Mouse (Mus musculus): ENCODE measurements around the gene Epor. TPM values are rescaled to one million over a fixed set of nuclear protein-coding genes. Genes with fewer than 3 reads are reported as not detected.
A peak's percentile ranks its signal among the peaks of the same experiment; 100 is the strongest.

Epor gene
- polyA plus RNA-seq, 2 experiments = 82.6 to 146 TPM

DNA sequence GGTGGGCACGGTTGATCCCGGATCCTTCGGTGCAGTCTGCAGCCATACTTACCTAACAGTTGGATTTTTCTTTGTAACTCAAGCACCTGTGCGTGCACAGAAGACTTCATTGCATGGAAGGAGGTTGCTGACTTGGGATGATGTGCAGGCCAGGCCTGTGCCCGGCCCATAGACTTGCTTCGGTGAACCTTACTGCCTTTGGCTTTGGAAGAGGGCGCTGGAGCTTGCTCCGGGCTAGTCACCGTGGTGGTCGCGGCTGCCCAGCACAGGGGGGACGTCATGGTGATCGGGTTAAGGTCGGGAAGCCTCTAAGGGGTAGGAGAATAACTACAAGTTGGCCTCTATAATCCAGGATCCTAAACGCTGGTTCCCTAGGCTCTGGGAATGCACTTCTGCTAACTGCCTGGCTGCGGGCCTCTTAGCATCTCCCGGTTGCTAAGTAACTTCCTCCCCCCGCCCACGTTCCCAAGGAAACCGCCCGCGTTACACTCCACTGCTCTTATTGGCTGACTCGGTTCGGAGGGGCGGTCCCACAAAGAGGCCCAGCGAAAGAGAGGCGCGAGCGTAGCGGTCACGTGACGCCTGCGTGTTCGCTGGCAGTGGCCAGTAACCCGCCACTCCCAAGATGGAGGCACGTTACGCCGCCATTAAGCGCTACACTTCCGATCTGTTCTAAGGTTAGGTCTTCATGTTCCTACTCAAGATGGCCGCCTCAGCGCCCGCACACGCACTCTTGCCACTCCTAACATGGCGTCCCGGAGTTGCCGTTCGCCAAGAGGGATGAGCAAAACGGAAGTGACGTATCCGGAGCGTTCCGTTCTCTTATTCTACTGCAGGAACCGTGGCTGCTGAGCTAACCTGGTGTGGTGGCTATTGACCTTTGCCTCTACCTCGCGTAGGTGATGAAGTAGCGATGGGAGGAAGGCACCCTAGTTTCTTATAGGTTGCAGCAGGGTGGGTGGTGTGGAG, 39.2 kb upstream of the Epor start, which contains the start of the genes Ccdc151 and Prkcsh:
TSS of gene Ccdc151 (minus strand) at position 441 of the 969 bp plus-strand sequence.
TSS of gene Prkcsh (plus strand) at position 613 of the 969 bp plus-strand sequence.
- DNase-seq (ENCODE audit: low read depth in 3 of 3, low spot score in 3 of 3) (peak; percentile 99), ATAC-seq (ENCODE audit: insufficient read depth) (peak; percentile 99)
- H3K4me3 ChIP-seq (ENCODE audit: insufficient read depth in 1 of 2, low read depth in 2 of 2, low read length in 2 of 2) = peak within 1 kb of the TSS; percentile 88 to 95
- TF ChIP-seq CTCF (IDR thresholded peaks at IDR 0.05; ENCODE audit: low read depth) (no peak; the same call in 1 of the 2 replicates), EP300 (IDR thresholded peaks at IDR 0.05; ENCODE audit: low read depth) (no peak)
- H3K9me3 ChIP-seq (ENCODE audit: control insufficient read depth, low read length) = no peaks in the 10 kb centered on the region
- peaks cover 9 to 10% of the 10 kb centered on the region in 2 experiments for H3K4me1 ChIP-seq (replicated peaks; ENCODE audit: control insufficient read depth in 2 of 2, insufficient read depth in 2 of 2, low read length in 1 of 2)
- H3K36me3 ChIP-seq (replicated peaks; ENCODE audit: control insufficient read depth, insufficient read depth, low read depth) = peaks cover 15% of the 10 kb centered on the region
- H3K4me2 ChIP-seq (ENCODE audit: low read depth) = peak within 1 kb of the TSS; percentile 93
- H3K27me3 ChIP-seq (ENCODE audit: control insufficient read depth, insufficient read depth, low read length) = no peaks in the 10 kb centered on the region; the same call in 1 of the 2 replicates
- H3K27ac ChIP-seq = peak within 1 kb of the TSS; percentile 69
- 8% methylated on average over 57 of the region's 57 CpGs for WGBS (ENCODE audit: insufficient replicate concordance)
- peak within 1 kb of the TSS; percentile 75 for H3K9ac ChIP-seq (replicated peaks)

DNA sequence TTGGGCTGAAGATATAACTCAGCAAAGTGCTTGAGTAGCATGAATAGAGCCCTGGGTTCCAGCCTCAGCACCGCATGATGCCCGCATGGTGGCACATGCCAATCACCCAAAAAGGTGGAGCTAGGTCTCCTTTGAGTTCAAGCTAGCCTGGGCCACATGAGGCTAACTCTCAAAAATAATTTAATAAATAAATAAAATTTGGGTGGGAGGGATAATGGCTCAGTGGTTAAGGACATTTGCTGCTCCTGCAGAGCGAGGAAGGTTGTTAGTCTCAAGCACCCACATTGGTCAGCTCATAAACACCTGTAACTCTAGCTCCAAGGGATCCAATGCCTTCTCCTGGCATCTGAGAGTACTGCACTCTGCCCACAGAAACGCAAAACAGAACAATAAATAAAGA, 38.3 kb upstream of the Epor start:
- H3K36me3 ChIP-seq (replicated peaks; ENCODE audit: control insufficient read depth, insufficient read depth, low read depth) = peaks cover 12% of the 10 kb centered on the region
- no peak overlapping the region for H3K4me2 ChIP-seq (ENCODE audit: low read depth)
- DNase-seq (ENCODE audit: low read depth in 3 of 3, low spot score in 3 of 3) (no peak), ATAC-seq (ENCODE audit: insufficient read depth) (no peak)
- H3K9me3 ChIP-seq (ENCODE audit: control insufficient read depth, low read length) = no peaks in the 10 kb centered on the region
- TF ChIP-seq CTCF (IDR thresholded peaks at IDR 0.05; ENCODE audit: low read depth) = no peak
- no peak for TF ChIP-seq EP300 (IDR thresholded peaks at IDR 0.05; ENCODE audit: low read depth)
- H3K4me3 ChIP-seq (ENCODE audit: insufficient read depth in 1 of 2, low read depth in 2 of 2, low read length in 2 of 2) = no peak overlapping the region
- H3K4me1 ChIP-seq (replicated peaks; ENCODE audit: control insufficient read depth in 2 of 2, insufficient read depth in 2 of 2, low read length in 1 of 2) = peaks cover 9 to 10% of the 10 kb centered on the region in 2 experiments
- no peak overlapping the region for H3K9ac ChIP-seq (replicated peaks)
- H3K27ac ChIP-seq = no peak overlapping the region
- whole genome bisulfite sequencing (ENCODE audit: insufficient replicate concordance) = 80% methylated on average over 4 of the region's 4 CpGs
- no peaks in the 10 kb centered on the region; the same call in 1 of the 2 replicates for H3K27me3 ChIP-seq (ENCODE audit: control insufficient read depth, insufficient read depth, low read length)

DNA sequence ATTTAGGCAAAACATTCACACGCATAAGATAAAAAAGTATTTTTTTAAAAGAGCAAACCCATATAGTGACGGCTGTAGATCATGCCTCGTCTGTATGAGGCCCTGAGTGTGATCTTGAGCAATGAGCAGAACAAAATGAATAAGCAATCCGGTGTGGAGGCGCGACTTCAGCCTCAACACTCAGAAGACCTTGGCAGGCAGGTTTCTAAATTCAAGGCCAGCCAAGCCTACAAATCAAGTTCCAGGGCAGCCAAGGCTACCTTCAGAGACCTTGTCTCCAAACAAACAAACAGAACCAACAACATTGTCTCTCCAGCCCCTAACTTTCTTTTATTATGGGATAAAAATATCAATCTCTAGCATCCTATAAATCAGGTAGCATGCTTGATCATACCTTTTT, 37.0 kb upstream of the Epor start:
- ATAC-seq (ENCODE audit: insufficient read depth) (no peak), DNase-seq (ENCODE audit: low read depth in 3 of 3, low spot score in 3 of 3) (no peak)
- Histone ChIP-seq H3K4me1 (replicated peaks; ENCODE audit: control insufficient read depth in 2 of 2, insufficient read depth in 2 of 2, low read length in 1 of 2) (peaks cover 9 to 10% of the 10 kb centered on the region in 2 experiments), H3K27ac (no peak overlapping the region), H3K4me2 (ENCODE audit: low read depth) (no peak overlapping the region), H3K9ac (replicated peaks) (no peak overlapping the region), H3K4me3 (ENCODE audit: insufficient read depth in 1 of 2, low read depth in 2 of 2, low read length in 2 of 2) (no peak overlapping the region), H3K36me3 (replicated peaks; ENCODE audit: control insufficient read depth, insufficient read depth, low read depth) (peaks cover 10% of the 10 kb centered on the region), H3K27me3 (ENCODE audit: control insufficient read depth, insufficient read depth, low read length) (no peaks in the 10 kb centered on the region; the same call in 1 of the 2 replicates), H3K9me3 (ENCODE audit: control insufficient read depth, low read length) (no peaks in the 10 kb centered on the region)
- TF ChIP-seq CTCF (IDR thresholded peaks at IDR 0.05; ENCODE audit: low read depth) (no peak), EP300 (IDR thresholded peaks at IDR 0.05; ENCODE audit: low read depth) (no peak)
- WGBS (ENCODE audit: insufficient replicate concordance) = 75% methylated on average over 6 of the region's 6 CpGs

DNA sequence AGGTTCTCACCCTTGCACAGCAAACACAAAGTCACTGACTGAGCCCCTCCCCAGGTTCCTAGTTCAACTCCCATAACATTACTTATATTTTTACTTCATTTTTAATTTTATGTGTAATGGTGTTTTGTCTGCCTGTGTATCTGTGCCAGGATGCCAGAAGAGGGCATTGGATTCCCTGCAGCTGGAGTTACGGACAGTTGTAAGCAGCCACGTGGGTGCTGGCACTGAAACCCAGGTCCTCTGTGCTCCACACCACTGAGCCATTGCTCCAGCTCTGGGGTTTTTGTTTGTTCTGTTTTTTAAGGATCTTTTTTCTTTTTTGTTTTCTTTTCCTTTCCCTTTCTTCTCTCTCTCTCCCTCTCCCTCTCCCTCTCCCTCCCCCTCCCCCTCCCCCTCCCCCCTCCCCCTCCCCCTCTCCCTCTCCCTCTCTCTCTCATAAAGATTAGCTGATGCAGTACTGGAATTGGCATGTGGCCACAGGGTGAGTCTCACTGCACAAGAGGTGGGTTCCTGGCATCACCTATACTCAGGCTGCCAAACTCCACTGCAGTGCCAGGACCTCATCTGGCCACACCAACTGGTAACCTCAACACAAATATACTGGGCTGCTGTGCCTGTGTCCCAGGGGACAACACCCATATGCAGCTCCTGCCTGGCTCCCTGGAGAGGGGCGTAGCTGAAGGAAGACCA, 33.0 kb upstream of the Epor start:
- H3K27me3 ChIP-seq (ENCODE audit: control insufficient read depth, insufficient read depth, low read length) = peaks cover 15% of the 10 kb centered on the region
- WGBS (ENCODE audit: insufficient replicate concordance) = 66% methylated on average over 3 of the region's 3 CpGs
- no peak overlapping the region for H3K4me2 ChIP-seq (ENCODE audit: low read depth)
- no peaks in the 10 kb centered on the region for H3K9me3 ChIP-seq (ENCODE audit: control insufficient read depth, low read length)
- no peak overlapping the region for H3K9ac ChIP-seq (replicated peaks)
- no peak overlapping the region for H3K27ac ChIP-seq
- DNase-seq (ENCODE audit: low read depth in 3 of 3, low spot score in 3 of 3) = no peak
- no peaks in the 10 kb centered on the region for H3K36me3 ChIP-seq (replicated peaks; ENCODE audit: control insufficient read depth, insufficient read depth, low read depth)
- H3K4me3 ChIP-seq (ENCODE audit: insufficient read depth in 1 of 2, low read depth in 2 of 2, low read length in 2 of 2) = no peak overlapping the region
- ATAC-seq (ENCODE audit: insufficient read depth) = no peak
- H3K4me1 ChIP-seq (replicated peaks; ENCODE audit: control insufficient read depth in 2 of 2, insufficient read depth in 2 of 2, low read length in 1 of 2) = no peaks in the 10 kb centered on the region
- TF ChIP-seq EP300 (IDR thresholded peaks at IDR 0.05; ENCODE audit: low read depth) (no peak), CTCF (IDR thresholded peaks at IDR 0.05; ENCODE audit: low read depth) (no peak)

DNA sequence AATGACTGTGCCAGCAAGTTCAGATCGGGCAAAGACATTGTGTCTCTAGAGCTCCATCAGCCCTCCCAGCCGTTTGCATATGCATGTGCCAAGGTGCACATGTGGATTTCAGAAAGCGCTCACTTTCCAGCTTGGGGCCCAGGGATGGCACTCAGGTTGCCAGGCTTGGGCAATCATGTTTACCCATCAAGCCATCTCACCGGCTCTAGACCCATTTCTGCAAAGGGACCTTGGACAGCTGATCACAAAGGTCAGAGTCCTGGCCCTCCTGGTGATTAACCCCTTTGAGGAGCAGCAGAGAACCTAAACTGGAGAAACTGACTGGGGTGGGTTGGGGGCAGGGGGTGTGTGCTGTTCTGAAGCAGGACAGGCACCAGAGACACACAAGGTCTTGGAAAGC, 28.9 kb upstream of the Epor start:
- TF ChIP-seq CTCF (IDR thresholded peaks at IDR 0.05; ENCODE audit: low read depth) (no peak), EP300 (IDR thresholded peaks at IDR 0.05; ENCODE audit: low read depth) (no peak)
- DNase-seq (ENCODE audit: low read depth in 3 of 3, low spot score in 3 of 3) (no peak), ATAC-seq (ENCODE audit: insufficient read depth) (no peak)
- no peak overlapping the region for H3K4me3 ChIP-seq (ENCODE audit: insufficient read depth in 1 of 2, low read depth in 2 of 2, low read length in 2 of 2)
- no peak overlapping the region for H3K27ac ChIP-seq
- no peaks in the 10 kb centered on the region for H3K36me3 ChIP-seq (replicated peaks; ENCODE audit: control insufficient read depth, insufficient read depth, low read depth)
- no peak overlapping the region for H3K9ac ChIP-seq (replicated peaks)
- no peaks in the 10 kb centered on the region for H3K9me3 ChIP-seq (ENCODE audit: control insufficient read depth, low read length)
- WGBS (ENCODE audit: insufficient replicate concordance) = 63% methylated on average over 4 of the region's 4 CpGs
- peaks cover 56% of the 10 kb centered on the region for H3K27me3 ChIP-seq (ENCODE audit: control insufficient read depth, insufficient read depth, low read length)
- H3K4me2 ChIP-seq (ENCODE audit: low read depth) = no peak overlapping the region
- no peaks in the 10 kb centered on the region for H3K4me1 ChIP-seq (replicated peaks; ENCODE audit: control insufficient read depth in 2 of 2, insufficient read depth in 2 of 2, low read length in 1 of 2)

Measured in liver, embryonic 14.5 days (tissue).